ENCODE assay signal across 26 mouse cellular contexts in the genomic region with DNA sequence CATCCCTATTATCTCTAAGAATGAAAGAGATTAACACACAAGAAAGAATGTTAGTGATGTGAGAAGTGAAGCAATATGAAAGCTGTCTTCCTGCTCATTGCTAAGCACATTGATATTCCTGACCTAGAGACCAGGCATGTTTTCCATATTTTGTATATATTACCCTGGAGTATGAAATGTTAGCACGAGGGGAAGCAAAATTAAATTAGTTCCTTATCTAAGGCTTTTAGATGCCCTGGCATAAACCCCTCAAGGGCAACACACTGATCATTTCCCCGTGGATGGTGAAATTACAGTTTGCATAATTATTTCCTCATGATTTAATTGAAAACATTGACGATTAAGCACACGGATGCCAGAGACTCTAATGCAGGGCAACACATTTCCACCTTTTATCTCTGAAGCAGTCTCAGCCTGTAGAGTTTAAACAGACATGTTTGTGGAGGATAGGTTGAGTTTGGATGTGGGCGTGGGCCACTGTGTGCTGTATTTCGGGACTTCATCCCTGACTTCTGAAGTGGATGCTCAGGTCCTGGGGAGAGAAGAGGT. TPM values are rescaled to one million over a fixed set of nuclear protein-coding genes. Genes with fewer than 3 reads are reported as not detected.
DNase-seq lines count a peak whose midpoint lies in the region; ATAC-seq and TF ChIP-seq lines count a peak whose summit lies in the region.
"Had no signal": no experiment of that assay in that cellular context is flagged by ENCODE, and none has a peak within 500 bp of the region (broad histone marks: within the 10 kb centered on the region; RNA-seq: fewer than 3 reads in every experiment).

No protein-coding gene starts in this region.

- no peaks in the 10 kb centered on the region for H3K79me2 ChIP-seq in C2C12 (ENCODE audit: control insufficient read depth, insufficient read depth)

- H3ac ChIP-seq in C2C12 (ENCODE audit: control insufficient read depth, insufficient read length, low read depth): no peak overlapping the region

- H3K36me3 ChIP-seq in hindbrain, embryonic 13.5 days: no peaks in the 10 kb centered on the region
- H3K36me3 ChIP-seq in hindbrain, embryonic 11.5 days (ENCODE audit: control insufficient read depth, insufficient read depth, low read length): no peaks in the 10 kb centered on the region
- H3K36me3 ChIP-seq in midbrain, embryonic 14.5 days (ENCODE audit: control insufficient read depth, insufficient read depth, low read length): no peaks in the 10 kb centered on the region
- no peaks in the 10 kb centered on the region for H3K36me3 ChIP-seq in midbrain, embryonic 10.5 days
- no peaks in the 10 kb centered on the region for H3K36me3 ChIP-seq in C2C12 (ENCODE audit: control insufficient read depth, insufficient read depth)
- H3K36me3 ChIP-seq: forebrain, embryonic 10.5 days; G1E; heart, embryonic 12.5 days; heart, embryonic 15.5 days; hindbrain, embryonic 10.5 days; hindbrain, embryonic 15.5 days had no signal

- no peaks in the 10 kb centered on the region for H3K79me3 ChIP-seq in C2C12 (ENCODE audit: low read depth)

- intact Hi-C loops in left cerebral cortex, postnatal 10 days (cut with DNase I): no loop called here

- H3K4me3 ChIP-seq in hindbrain, embryonic 13.5 days: no peak overlapping the region
- no peak overlapping the region for H3K4me3 ChIP-seq in hindbrain, embryonic 11.5 days (ENCODE audit: low read depth, low read length)
- no peak overlapping the region for H3K4me3 ChIP-seq in midbrain, embryonic 14.5 days (replicated peaks; ENCODE audit: low read depth, low read length)
- no peak overlapping the region for H3K4me3 ChIP-seq in midbrain, embryonic 10.5 days
- no peak overlapping the region for H3K4me3 ChIP-seq in C2C12 (ENCODE audit: insufficient read depth, poor library complexity, severe bottlenecking)
- H3K4me3 ChIP-seq: forebrain, embryonic 10.5 days; forebrain, embryonic 13.5 days; heart, embryonic 12.5 days; heart, embryonic 15.5 days; hindbrain, embryonic 10.5 days; hindbrain, embryonic 15.5 days had no signal

- H3K27ac ChIP-seq in hindbrain, embryonic 13.5 days: no peak overlapping the region
- H3K27ac ChIP-seq in hindbrain, embryonic 11.5 days (ENCODE audit: low read depth, low read length): no peak overlapping the region
- no peak overlapping the region for H3K27ac ChIP-seq in midbrain, embryonic 14.5 days (replicated peaks; ENCODE audit: low read depth, low read length)
- no peak overlapping the region for H3K27ac ChIP-seq in midbrain, embryonic 10.5 days (replicated peaks)
- H3K27ac ChIP-seq: forebrain, embryonic 10.5 days; forebrain, embryonic 13.5 days; heart, embryonic 15.5 days; hindbrain, embryonic 10.5 days had no signal

- ATAC-seq in hindbrain, embryonic 13.5 days (ENCODE audit: low FRiP score): peak; percentile 30
- no peak for ATAC-seq in hindbrain, embryonic 11.5 days (ENCODE audit: low FRiP score)
- ATAC-seq in midbrain, embryonic 14.5 days (ENCODE audit: low FRiP score, low TSS enrichment): no peak; the same call in 1 of the 2 replicates
- ATAC-seq in granulocyte monocyte progenitor cell, adult 5-6 weeks (replicated peaks; ENCODE audit: poor library complexity, severe bottlenecking): peak; percentile 62

- no peak for DNase-seq in hindbrain, embryonic 11.5 days (ENCODE audit: low spot score)
- peak; percentile 43 for DNase-seq in midbrain, embryonic 14.5 days
- DNase-seq in midbrain, embryonic 10.5 days (ENCODE audit: low spot score): no peak
- no peak for DNase-seq in left cerebral cortex, postnatal 10 days (ENCODE audit: extremely low spot score in 1 of 2, low spot score in 2 of 2)
- DNase-seq in right cerebral cortex, adult 2 months (ENCODE audit: low spot score in 2 of 2): no peak
- DNase-seq: adrenal gland, adult 2 months; adrenal gland, postnatal 14 days; cerebellum, adult 18-20 months; cerebellum, adult 9-10 months; cerebellum, postnatal 14 days; gastrocnemius, postnatal 10 days; gastrocnemius, postnatal 36 days; heart, adult 18-20 months; heart, postnatal 10 days; heart, postnatal 36 days had no signal

- no peaks in the 10 kb centered on the region for H3K27me3 ChIP-seq in hindbrain, embryonic 13.5 days
- H3K27me3 ChIP-seq in hindbrain, embryonic 11.5 days (ENCODE audit: control insufficient read depth, insufficient read depth, low read length): no peaks in the 10 kb centered on the region
- no peaks in the 10 kb centered on the region for H3K27me3 ChIP-seq in midbrain, embryonic 14.5 days (ENCODE audit: control insufficient read depth, insufficient read depth, low read length)
- H3K27me3 ChIP-seq in midbrain, embryonic 10.5 days (ENCODE audit: low read depth, poor library complexity, severe bottlenecking): no peaks in the 10 kb centered on the region
- H3K27me3 ChIP-seq in C2C12 (ENCODE audit: control insufficient read depth, insufficient read depth, insufficient read length): no peaks in the 10 kb centered on the region
- H3K27me3 ChIP-seq: CH12.LX; forebrain, embryonic 13.5 days; heart, embryonic 12.5 days; heart, embryonic 15.5 days; hindbrain, embryonic 15.5 days had no signal

- H3K4me1 ChIP-seq in hindbrain, embryonic 13.5 days (replicated peaks): peaks cover 19% of the 10 kb centered on the region; the same call in 1 of the 2 replicates
- no peaks in the 10 kb centered on the region for H3K4me1 ChIP-seq in hindbrain, embryonic 11.5 days (replicated peaks; ENCODE audit: control insufficient read depth, insufficient read depth, low read length)
- H3K4me1 ChIP-seq in midbrain, embryonic 14.5 days (ENCODE audit: control insufficient read depth, insufficient read depth, low read length): peaks cover 4% of the 10 kb centered on the region; the same call in 1 of the 2 replicates
- H3K4me1 ChIP-seq in midbrain, embryonic 10.5 days: no peaks in the 10 kb centered on the region
- H3K4me1 ChIP-seq: forebrain, embryonic 10.5 days; forebrain, embryonic 13.5 days; heart, embryonic 15.5 days had no signal

- H3K9ac ChIP-seq in hindbrain, embryonic 13.5 days: no peak overlapping the region
- H3K9ac ChIP-seq in hindbrain, embryonic 11.5 days (ENCODE audit: low read depth, low read length): no peak overlapping the region
- no peak overlapping the region for H3K9ac ChIP-seq in midbrain, embryonic 14.5 days (replicated peaks; ENCODE audit: low read length)
- H3K9ac ChIP-seq: forebrain, embryonic 13.5 days; heart, embryonic 12.5 days; heart, embryonic 15.5 days; hindbrain, embryonic 15.5 days had no signal

- no peak for TF ChIP-seq CTCF in C2C12 (IDR thresholded peaks at IDR 0.05; ENCODE audit: control insufficient read depth, insufficient read depth, insufficient read length)

- H3K4me2 ChIP-seq in hindbrain, embryonic 13.5 days: no peak overlapping the region
- no peak overlapping the region for H3K4me2 ChIP-seq in hindbrain, embryonic 11.5 days (replicated peaks; ENCODE audit: low read depth, low read length)
- H3K4me2 ChIP-seq in midbrain, embryonic 14.5 days (ENCODE audit: low read length): no peak overlapping the region
- H3K4me2 ChIP-seq: forebrain, embryonic 13.5 days; heart, embryonic 12.5 days; heart, embryonic 15.5 days; hindbrain, embryonic 15.5 days had no signal

- WGBS in hindbrain, embryonic 13.5 days: 66% methylated on average over 6 of the region's 6 CpGs
- whole genome bisulfite sequencing in hindbrain, embryonic 11.5 days: 83% methylated on average over 6 of the region's 6 CpGs
- 55% methylated on average over 6 of the region's 6 CpGs for WGBS in midbrain, embryonic 14.5 days
- WGBS in midbrain, embryonic 10.5 days: 84% methylated on average over 6 of the region's 6 CpGs

- H3K9me3 ChIP-seq in hindbrain, embryonic 13.5 days: no peaks in the 10 kb centered on the region
- no peaks in the 10 kb centered on the region for H3K9me3 ChIP-seq in hindbrain, embryonic 11.5 days (ENCODE audit: control insufficient read depth, low read length)
- no peaks in the 10 kb centered on the region for H3K9me3 ChIP-seq in midbrain, embryonic 14.5 days (ENCODE audit: control insufficient read depth, low read length)
- no peaks in the 10 kb centered on the region for H3K9me3 ChIP-seq in midbrain, embryonic 10.5 days (replicated peaks)
- H3K9me3 ChIP-seq: forebrain, embryonic 10.5 days; forebrain, embryonic 13.5 days; heart, embryonic 15.5 days; hindbrain, embryonic 10.5 days; hindbrain, embryonic 15.5 days had no signal

TF ChIP-seq in C2C12, 6 proteins besides CTCF, POLR2A, EP300 and RAD21:
- peak; percentile 19 for TF ChIP-seq CEBPB (IDR thresholded peaks at IDR 0.05; ENCODE audit: low read depth)
- no peak for TF ChIP-seq MYOG (IDR thresholded peaks at IDR 0.05; ENCODE audit: control insufficient read depth, extremely low read depth, insufficient read length)

RNA-seq across cellular contexts. Expression of gene Slc25a24, which starts 56.7 kb away (rescaled TPM):
- polyA plus RNA-seq in hindbrain, embryonic 13.5 days (2015; fragmentation: Nextera tagmentation; extraction: Ambion mirVana): 7.5 and 9.0 TPM in 2 replicates
- 33.3 and 34.6 TPM in 2 replicates for polyA plus RNA-seq in hindbrain, embryonic 11.5 days (2014; fragmentation: Nextera tagmentation; extraction: Ambion mirVana)
- 3.0 and 7.5 TPM in 2 replicates for polyA plus RNA-seq in midbrain, embryonic 14.5 days (2014; fragmentation: Nextera tagmentation; extraction: Ambion mirVana)
- 30.0 and 32.3 TPM in 2 replicates for polyA plus RNA-seq in midbrain, embryonic 10.5 days (2016; fragmentation: Nextera tagmentation; extraction: Ambion mirVana)
- 32.6 TPM for polyA plus RNA-seq in C2C12 (2012; fragmentation: generic; extraction: Trizol)
- 16.0 and 16.2 TPM in 2 replicates for total RNA-seq in granulocyte monocyte progenitor cell, adult 5-6 weeks (2014; fragmentation: Nextera tagmentation)
- 15.3 and 17.1 TPM in 2 replicates for total RNA-seq in granulocyte monocyte progenitor cell, adult 5-6 weeks (2017)
- 1 to 10 TPM; 2.7 to 3.4 TPM for total RNA-seq in left cerebral cortex, postnatal 10 days (2021)
- polyA plus RNA-seq: G1E had no signal

Comparison
In these comparisons a context has a peak if more than half of its experiments do, and no peak if none do; other contexts are left out.
1. ATAC-seq: peak in hindbrain, embryonic 13.5 days (single experiment) and granulocyte monocyte progenitor cell, adult 5-6 weeks (single experiment); none in hindbrain, embryonic 11.5 days (single experiment) and midbrain, embryonic 14.5 days (single experiment).